Mouse (Mus musculus) left cerebral cortex, postnatal 36 days (tissue): ENCODE data around the gene Vps35l. TPM values are rescaled to one million over a fixed set of nuclear protein-coding genes. Genes with fewer than 3 reads are reported as not detected.

Experiments
- DNase-seq, 2 experiments: peaks; one replicate each; pipeline ENCODE4 v3.0.0; 2021 to 2022; ENCODE audit warnings: low spot score in 2 of 2, mixed read lengths in 1 of 2
- intact Hi-C: fragments of 180-260 bp; cut with DNase I; formaldehyde crosslinking; loops from one replicate; pipeline ENCODE4 v1.15.1; 2025
- total RNA-seq, 2 experiments: library from RNA; stranded (reverse); gene quantifications; 2 replicates each; pipeline ENCODE4 v1.2.3; 2021

Gene Vps35l
- total RNA-seq, 2 experiments from 2014 or later: 55.8 to 60.3 TPM

- DNase-seq: no peak
- intact Hi-C loops: loop anchor here (1.0 to 10.0 kb wide), 3 partner anchors 85 to 658 kb away; no protein-coding TSS in a partner anchor
Measured at GRCm38 (mm10) chr7:118766834-118767224, 26.8 kb downstream of the Vps35l start.

DNA sequence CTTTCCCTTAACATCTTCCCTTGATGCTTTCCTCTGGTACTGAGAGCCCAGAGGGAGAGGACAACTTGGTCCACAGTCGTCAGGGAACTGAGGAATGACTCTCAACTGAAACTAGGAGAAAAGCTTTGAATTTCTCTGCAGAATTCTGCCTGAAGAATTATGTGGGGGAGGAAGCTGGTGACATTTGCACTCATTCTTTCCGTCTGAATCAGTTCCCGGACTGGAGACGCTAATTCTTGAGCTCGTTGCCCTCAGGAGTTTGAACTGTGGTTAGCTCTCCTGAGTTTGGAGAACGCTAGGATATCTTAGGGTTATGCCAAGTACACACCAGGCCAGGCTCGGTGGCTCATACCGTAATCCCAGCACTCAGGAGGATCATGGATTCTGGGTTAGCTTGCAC is 29.2 kb downstream of the Vps35l start:
- intact Hi-C loops: loop anchor here (5.0 to 10.0 kb wide), 2 partner anchors 83 to 656 kb away; no protein-coding TSS in a partner anchor
- no peak for DNase-seq

DNA sequence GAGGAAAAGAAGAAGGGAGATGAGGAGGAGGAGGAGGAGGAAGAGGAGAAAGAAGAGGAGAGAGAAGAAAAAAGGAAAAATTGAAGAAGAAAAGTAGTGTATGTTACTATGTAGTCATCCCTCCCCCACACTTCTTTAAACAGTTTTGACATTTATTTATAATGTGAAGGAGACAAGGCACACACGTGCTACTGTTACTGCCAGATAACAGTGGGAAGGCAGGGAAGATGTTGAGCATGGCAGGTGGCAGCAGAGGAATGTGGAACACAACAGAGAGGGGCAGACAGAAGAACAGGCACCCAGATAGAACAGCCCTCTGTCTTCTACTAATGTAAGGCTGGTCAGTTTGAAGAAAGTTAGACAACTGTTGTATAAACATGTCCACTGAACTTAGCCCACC is 29.6 kb downstream of the Vps35l start:
- intact Hi-C loops: loop anchor here (5.0 to 10.0 kb wide), 2 partner anchors 83 to 655 kb away; no protein-coding TSS in a partner anchor
- no peak for DNase-seq

- DNase-seq: no peak
- intact Hi-C loops: no loop called here
Measured at GRCm38 (mm10) chr7:118773027-118773426, 33.0 kb downstream of the Vps35l start.

GRCm38 (mm10) chr7:118775991-118776390 is 36.0 kb downstream of the Vps35l start:
- intact Hi-C loops: no loop called here
- no peak for DNase-seq

DNA sequence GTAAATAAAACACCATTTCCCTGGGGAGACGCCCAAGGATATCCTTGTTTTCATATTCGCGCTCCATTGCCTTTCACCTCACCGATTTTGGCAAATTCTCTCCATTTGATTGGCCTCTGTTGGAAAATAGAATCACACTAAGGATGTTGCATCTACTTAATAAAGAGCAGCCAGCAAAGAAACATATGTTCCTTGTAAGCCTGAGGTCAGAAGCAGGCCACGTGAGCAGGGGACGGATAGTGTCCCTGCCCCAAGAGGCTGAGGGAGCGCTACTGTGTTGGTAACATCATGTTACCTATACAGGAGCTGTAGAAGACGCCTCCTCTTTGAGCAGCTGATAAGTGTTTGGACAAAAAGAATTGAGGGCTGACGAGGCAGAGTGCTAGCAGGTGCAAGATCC is 36.5 kb downstream of the Vps35l start:
- intact Hi-C loops: no loop called here
- DNase-seq: no peak

DNA sequence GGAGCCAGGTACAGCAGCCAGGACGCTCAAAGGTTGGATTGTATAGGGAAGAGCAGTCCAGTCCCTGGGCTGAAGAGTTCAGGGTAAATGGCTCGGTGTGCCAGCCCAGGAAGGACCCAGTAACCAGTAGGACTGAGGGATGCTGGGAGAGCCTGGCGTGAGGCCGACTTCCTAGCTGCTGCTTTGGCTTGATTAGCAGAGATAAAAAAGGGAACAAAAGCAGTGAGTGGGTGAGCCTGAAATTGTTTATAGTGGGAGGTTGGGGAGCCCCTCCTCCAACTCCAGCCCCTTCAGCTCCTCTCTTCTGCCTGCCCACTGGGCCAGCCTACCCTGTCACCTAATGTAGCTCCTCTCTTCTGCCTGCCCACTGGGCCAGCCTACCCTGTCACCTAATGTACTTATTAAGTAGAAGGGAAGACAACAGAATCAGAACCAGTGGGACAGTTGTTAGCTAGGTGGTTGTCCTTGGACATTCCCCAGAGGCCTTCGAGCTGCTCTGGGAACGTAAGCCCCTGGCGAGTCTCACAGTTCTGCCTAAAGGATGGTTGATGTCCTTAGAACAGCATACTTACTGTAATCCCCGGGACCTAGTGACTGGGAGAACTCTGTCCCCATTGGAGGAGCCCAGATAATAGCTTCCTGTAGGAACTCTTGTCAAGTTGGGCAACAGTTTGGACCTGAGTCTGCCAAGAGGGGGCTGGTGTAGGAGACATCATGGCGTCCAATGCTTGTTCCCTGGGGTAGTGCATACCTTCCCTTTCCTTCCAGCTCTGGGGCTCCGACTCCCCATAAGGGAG is 37.8 kb downstream of the Vps35l start:
- DNase-seq: peak; percentile 21
- intact Hi-C loops: no loop called here

DNA sequence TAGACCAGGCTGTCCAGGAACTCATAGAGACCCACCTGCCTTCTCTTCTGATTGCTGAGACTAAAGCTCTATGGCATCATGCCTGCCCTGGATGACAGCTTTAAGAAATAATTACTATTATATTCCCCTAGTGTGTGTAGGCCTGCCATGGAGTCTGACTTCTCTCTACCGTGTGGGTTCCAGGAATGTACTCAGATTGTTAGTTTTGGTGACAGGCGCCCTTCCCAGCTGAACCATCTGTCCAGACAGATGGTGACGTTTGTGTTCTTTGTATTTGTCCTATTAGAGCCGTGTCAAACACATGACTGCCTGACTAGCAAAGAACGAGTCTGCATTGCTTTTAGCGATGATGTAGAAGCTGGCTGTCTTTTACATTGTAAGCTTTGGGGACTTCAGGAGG is 38.5 kb downstream of the Vps35l start:
- intact Hi-C loops: no loop called here
- no peak for DNase-seq

- intact Hi-C loops: no loop called here
- peak; percentile 19 to 33 for DNase-seq
Measured at GRCm38 (mm10) chr7:118783305-118784001, 43.4 kb downstream of the Vps35l start.

DNA sequence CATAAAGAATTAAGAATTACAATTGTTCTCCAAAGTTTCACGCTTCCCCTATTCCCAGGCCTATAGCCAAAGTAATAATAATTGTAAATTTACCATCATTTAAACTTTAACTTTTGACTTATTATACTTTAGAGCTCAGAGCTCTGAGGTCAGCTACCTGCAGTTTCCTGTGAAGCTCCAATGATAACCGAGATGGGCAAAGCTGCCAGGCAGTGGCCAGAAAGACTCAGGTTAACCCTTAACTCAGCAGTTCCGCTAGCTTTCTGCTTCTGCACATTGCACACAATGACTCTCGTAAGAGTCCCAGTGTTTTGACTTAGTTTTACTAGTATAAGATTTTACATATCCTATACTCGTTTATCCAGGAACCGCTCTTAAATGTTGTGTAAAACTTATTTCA is 46.1 kb downstream of the Vps35l start:
- intact Hi-C loops: no loop called here

GRCm38 (mm10) chr7:118787326-118787725 is 47.3 kb downstream of the Vps35l start:
- no peak for DNase-seq
- intact Hi-C loops: no loop called here

More for the DNA sequence above, 46.1 kb downstream of the Vps35l start:
- no peak for DNase-seq

GRCm38 (mm10) chr7:118788481-118788880 is 48.5 kb downstream of the Vps35l start:
- intact Hi-C loops: no loop called here
- no peak for DNase-seq

GRCm38 (mm10) chr7:118790292-118790691 is 50.3 kb downstream of the Vps35l start:
- intact Hi-C loops: no loop called here
- no peak for DNase-seq

GRCm38 (mm10) chr7:118793899-118794298 is 53.9 kb downstream of the Vps35l start:
- intact Hi-C loops: no loop called here
- DNase-seq: no peak

- intact Hi-C loops: no loop called here
- no peak for DNase-seq
Measured at GRCm38 (mm10) chr7:118795779-118796178, 55.8 kb downstream of the Vps35l start.

- DNase-seq: no peak
- intact Hi-C loops: no loop called here
Measured at GRCm38 (mm10) chr7:118796838-118797237, 56.8 kb downstream of the Vps35l start.

DNA sequence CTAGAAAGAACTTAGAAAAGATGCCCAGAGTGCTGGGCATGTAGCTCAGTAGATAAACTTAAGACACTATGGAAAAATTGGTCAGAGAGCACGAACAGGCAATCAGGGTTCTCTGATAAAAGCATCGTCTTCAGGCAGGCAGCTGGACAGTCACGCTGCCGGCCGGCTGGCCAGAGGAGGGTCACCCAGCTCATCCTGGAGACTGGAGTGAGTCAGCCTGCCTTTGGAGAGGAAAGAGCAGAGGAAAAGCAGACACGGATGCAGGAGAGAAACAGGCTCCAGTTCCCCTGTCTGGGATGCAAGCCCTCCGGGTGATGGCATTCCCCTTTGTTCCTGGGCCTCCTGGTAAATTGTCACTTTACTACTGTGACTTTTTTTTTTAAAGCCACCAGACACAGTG is 57.6 kb downstream of the Vps35l start:
- no peak for DNase-seq
- intact Hi-C loops: no loop called here

GRCm38 (mm10) chr7:118798105-118798570 is 58.1 kb downstream of the Vps35l start:
- intact Hi-C loops: no loop called here
- DNase-seq: no peak

DNA sequence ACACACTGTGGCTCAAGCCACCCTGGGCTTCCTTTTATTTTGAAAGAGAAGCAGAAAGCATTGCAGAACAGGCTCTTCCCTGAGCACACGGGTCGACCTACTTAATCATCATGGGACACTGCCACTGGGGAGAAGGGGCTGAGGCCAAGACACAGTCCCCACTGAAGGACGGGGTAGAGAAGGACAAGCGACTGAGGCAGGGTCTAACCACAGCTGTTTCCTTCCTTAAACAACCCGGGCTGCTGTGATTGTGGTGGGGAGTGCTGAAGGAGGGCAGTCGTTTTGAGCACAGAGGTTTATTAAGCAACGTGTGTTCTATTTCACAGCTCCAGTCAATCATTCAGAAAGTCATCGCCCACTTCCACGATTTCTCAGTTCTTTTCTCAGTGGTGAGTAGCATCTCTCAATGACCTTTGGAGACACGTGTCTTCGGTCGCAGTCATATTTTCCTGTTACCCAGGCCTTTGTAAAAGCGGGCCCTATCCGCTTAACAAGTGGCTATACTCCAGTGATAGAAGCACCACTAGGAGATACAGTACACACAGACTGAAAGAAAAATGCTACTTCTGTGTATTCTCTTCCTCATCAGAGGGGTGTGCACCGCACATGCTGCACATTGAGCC is 60.2 kb downstream of the Vps35l start:
- intact Hi-C loops: no loop called here
- DNase-seq: no peak

GRCm38 (mm10) chr7:118801791-118802190 is 61.8 kb downstream of the Vps35l start:
- intact Hi-C loops: no loop called here
- no peak for DNase-seq
